ENCODE assay signal across 22 mouse cellular contexts in the genomic region with DNA sequence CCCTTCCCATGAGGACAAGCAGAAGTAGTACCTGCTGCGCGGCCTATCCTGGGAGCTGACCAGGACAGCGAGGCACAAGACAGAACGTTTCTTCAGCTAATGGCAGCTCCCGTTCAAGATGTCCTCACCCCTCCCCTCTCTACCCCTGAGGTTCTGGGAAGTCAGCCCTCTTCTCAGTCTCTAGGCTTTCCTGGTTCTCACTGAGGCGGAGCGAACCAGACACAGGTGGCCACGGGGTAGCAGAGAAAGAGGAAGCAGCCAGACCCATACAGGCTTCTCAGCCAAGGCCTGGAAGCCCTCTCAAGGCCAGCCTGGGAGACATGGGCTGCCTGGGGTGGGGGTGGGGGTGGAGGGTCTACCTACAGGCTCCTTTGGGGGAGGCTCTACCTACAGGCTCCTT.
DNase-seq lines count a peak whose midpoint lies in the region; ATAC-seq and TF ChIP-seq lines count a peak whose summit lies in the region.
"Had no signal": no experiment of that assay in that cellular context is flagged by ENCODE, and none has a peak within 500 bp of the region (broad histone marks: within the 10 kb centered on the region; RNA-seq: fewer than 3 reads in every experiment).

No protein-coding gene starts in this region.

- H3K4me1 ChIP-seq in G1E (ENCODE audit: insufficient read depth, low read depth, low read length), result peaks cover 47% of the 10 kb centered on the region
- H3K4me1 ChIP-seq: forebrain, embryonic 13.5 days had no signal

- H3K27me3 ChIP-seq in G1E (ENCODE audit: insufficient read depth, low read length), result peaks cover 9% of the 10 kb centered on the region; the same call in 1 of the 2 replicates
- H3K27me3 ChIP-seq: forebrain, embryonic 13.5 days; liver, embryonic 13.5 days; Patski; stomach, embryonic 15.5 days had no signal

- no peak for TF ChIP-seq CTCF in G1E (IDR thresholded peaks at IDR 0.05; ENCODE audit: low read depth, low read length)

- intact Hi-C loops in heart, postnatal 14 days (cut with DNase I), result no loop called here

- no peak overlapping the region for H3K4me3 ChIP-seq in G1E (ENCODE audit: low read depth, low read length)
- H3K4me3 ChIP-seq: forebrain, embryonic 13.5 days; liver, embryonic 13.5 days; midbrain, embryonic 10.5 days; stomach, embryonic 15.5 days had no signal

- peak; percentile 91 for DNase-seq in heart, adult 11 months
- DNase-seq in heart, postnatal 14 days, result no peak
- peak; percentile 47 for DNase-seq in G1E (ENCODE audit: low spot score)
- peak; percentile 80 for DNase-seq in spleen, postnatal 36 days (ENCODE audit: low spot score in 2 of 2)
- DNase-seq in ovary, postnatal 10 days (ENCODE audit: low spot score), result no peak
- DNase-seq in layer of hippocampus, postnatal 36 days, result no peak
- DNase-seq in kidney, adult 11 months, result no peak
- DNase-seq: adrenal gland, postnatal 25 days; cerebellum, adult 9-10 months; embryo, embryonic 11 days; gastrocnemius, postnatal 25 days; heart, postnatal 4 days; left cerebral cortex, postnatal 4 days; liver, embryonic 13.5 days; right cerebral cortex, postnatal 14 days; thymus, adult 2 months had no signal

- H3K36me3 ChIP-seq in G1E (replicated peaks), result no peaks in the 10 kb centered on the region
- H3K36me3 ChIP-seq: liver, embryonic 13.5 days; midbrain, embryonic 10.5 days; stomach, embryonic 15.5 days had no signal

- ATAC-seq in G1E (ENCODE audit: extremely low read depth, insufficient number of reproducible peaks, low FRiP score, poor library complexity, severe bottlenecking), result no peak
- ATAC-seq in megakaryocyte, adult 5-6 weeks (ENCODE audit: poor library complexity, severe bottlenecking), result peak; percentile 44
- ATAC-seq: activated CD4-positive, CD25-positive, alpha-beta regulatory T cell, adult 4 months; forebrain, embryonic 13.5 days; Patski had no signal

- H3K9me3 ChIP-seq in G1E (replicated peaks), result no peaks in the 10 kb centered on the region
- H3K9me3 ChIP-seq: forebrain, embryonic 13.5 days; liver, embryonic 13.5 days; midbrain, embryonic 10.5 days; stomach, embryonic 15.5 days had no signal

Comparison
In these comparisons a context has a peak if more than half of its experiments do, and no peak if none do; other contexts are left out.
1. DNase-seq: peak in heart, adult 11 months (single experiment), G1E (single experiment) and spleen, postnatal 36 days (2 of 2); none in heart, postnatal 14 days (0 of 2), ovary, postnatal 10 days (single experiment), layer of hippocampus, postnatal 36 days (0 of 2) and kidney, adult 11 months (single experiment).